Mouse (Mus musculus): ENCODE data around the gene Klra6.
"Not testable (repeated sequence)": the region's sequence is repeated elsewhere in the genome, so short reads cannot be mapped to it uniquely, and the experiment has no call there.

The Klra6 gene

GRCm38 (mm10) chr6:130026854-130027253 lies at the start of gene Klra6:
Klra6 (minus strand) TSS chr6:130026954.
- no peak for DNase-seq

DNA sequence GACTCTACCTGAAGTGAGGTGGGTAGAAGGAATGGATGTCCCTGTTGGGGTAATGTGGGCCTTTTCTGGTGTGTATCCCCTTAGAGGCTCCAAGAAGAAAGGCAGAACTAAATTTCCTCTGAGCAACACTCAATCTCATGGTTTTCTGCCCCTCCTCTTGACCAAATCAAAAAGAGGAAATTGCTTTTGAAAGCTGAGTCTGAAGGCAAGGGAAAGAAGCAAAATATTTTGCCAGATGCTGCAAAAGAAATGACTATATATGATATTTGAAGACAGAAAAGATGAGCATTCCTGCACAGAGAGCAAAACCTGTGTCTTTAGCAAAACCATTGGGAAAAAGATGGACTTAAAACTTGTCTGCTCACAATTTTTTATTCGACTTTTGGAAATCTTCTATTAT lies 40.4 kb upstream of the Klra6 start, which contains the start of gene Klra4:
TSS of gene Klra4 (minus strand) at position 101 of the 400 bp plus-strand sequence.
- DNase-seq = not testable (repeated sequence)

- no peak for DNase-seq
Observed at GRCm38 (mm10) chr6:130065196-130065595, 38.4 kb upstream of the Klra6 start.

GRCm38 (mm10) chr6:130035146-130035545 lies 8.4 kb upstream of the Klra6 start:
- DNase-seq = not testable (repeated sequence)

DNA sequence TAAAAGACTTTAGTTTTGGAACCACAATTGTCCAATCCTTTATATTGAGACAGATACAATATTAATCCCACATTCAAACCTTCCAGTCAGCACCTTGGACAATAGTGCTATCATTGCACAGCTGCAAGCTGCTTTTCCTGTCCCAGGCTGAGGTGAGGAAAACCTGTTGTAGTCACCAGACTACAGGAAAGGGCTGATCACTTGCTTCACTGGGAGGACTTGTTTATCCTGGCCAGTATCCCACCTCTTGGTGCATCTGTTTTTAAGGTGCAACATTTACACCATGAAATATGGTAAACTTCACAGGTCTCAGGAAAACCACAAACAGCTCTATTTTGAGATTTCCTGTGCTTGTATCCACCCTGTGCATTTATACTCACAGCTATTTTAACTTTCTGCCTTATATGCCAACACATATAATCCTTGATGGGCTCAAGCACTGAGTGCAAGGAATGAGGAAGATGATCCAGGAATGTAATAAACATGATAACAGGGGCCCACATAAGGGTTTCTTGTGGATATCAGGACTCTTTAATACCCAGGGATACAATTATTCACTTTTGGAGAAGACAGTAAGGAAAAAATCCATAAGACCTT lies 4.8 kb upstream of the Klra6 start:
- not testable (repeated sequence) for DNase-seq

Measured in cerebellum, adult 9-11 months (tissue).